Mouse (Mus musculus): ENCODE measurements around the gene Mcidas. TPM values are rescaled to one million over a fixed set of nuclear protein-coding genes. Genes with fewer than 3 reads are reported as not detected.

Gene Mcidas
- polyA plus RNA-seq, 1 experiment, result 0.07 TPM

DNA sequence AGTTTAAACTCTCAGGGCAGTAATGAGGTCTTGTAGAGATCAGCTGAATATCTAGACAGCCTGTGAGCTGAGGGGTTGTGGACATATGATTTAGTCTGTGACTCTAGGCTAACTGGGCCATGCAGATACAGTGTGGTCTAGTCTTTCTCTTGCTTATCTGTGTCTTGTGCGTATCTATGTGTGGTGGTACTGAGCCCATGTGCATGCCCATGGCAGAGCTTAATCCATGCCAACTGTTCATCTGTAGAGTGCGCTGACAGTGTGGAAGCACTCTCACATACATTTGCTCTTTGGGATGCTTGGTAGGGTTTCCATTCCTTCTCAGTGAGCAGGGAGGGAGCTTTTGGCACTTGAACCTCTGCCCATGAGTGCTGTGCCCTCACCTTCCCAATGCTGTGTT, 27.9 kb downstream of the Mcidas start:
- Histone ChIP-seq H3K27me3 (ENCODE audit: control insufficient read depth, insufficient read depth, low read length) (no peaks in the 10 kb centered on the region), H3K4me3 (replicated peaks; ENCODE audit: insufficient read depth, low read depth, low read length) (no peak overlapping the region), H3K27ac (ENCODE audit: insufficient read depth, low read length) (no peak overlapping the region), H3K4me1 (ENCODE audit: control insufficient read depth, insufficient read depth, low read length) (no peaks in the 10 kb centered on the region)
- whole genome bisulfite sequencing, result 62% methylated on average over 2 of the region's 2 CpGs
- DNase-seq, result no peak
- TF ChIP-seq CTCF (IDR thresholded peaks at IDR 0.05; ENCODE audit: borderline replicate concordance, insufficient read depth, low read depth, low read length), result no peak
- no peak for TF ChIP-seq POLR2A (IDR thresholded peaks at IDR 0.05; ENCODE audit: borderline replicate concordance, insufficient read depth, low read length)

GRCm38 (mm10) chr13:113022467-113022866, 28.8 kb downstream of the Mcidas start:
- H3K27ac ChIP-seq (ENCODE audit: insufficient read depth, low read length), result no peak overlapping the region
- H3K27me3 ChIP-seq (ENCODE audit: control insufficient read depth, insufficient read depth, low read length), result no peaks in the 10 kb centered on the region
- no peak for DNase-seq
- no peak overlapping the region for H3K4me3 ChIP-seq (replicated peaks; ENCODE audit: insufficient read depth, low read depth, low read length)
- TF ChIP-seq POLR2A (IDR thresholded peaks at IDR 0.05; ENCODE audit: borderline replicate concordance, insufficient read depth, low read length) (no peak), CTCF (IDR thresholded peaks at IDR 0.05; ENCODE audit: borderline replicate concordance, insufficient read depth, low read depth, low read length) (no peak)
- no peaks in the 10 kb centered on the region for H3K4me1 ChIP-seq (ENCODE audit: control insufficient read depth, insufficient read depth, low read length)
- WGBS, result 79% methylated on average over 8 of the region's 8 CpGs

GRCm38 (mm10) chr13:113023274-113024143, 29.9 kb downstream of the Mcidas start:
- H3K27ac ChIP-seq (ENCODE audit: insufficient read depth, low read length), result no peak overlapping the region
- H3K4me1 ChIP-seq (ENCODE audit: control insufficient read depth, insufficient read depth, low read length), result no peaks in the 10 kb centered on the region
- WGBS, result 89% methylated on average over 17 of the region's 17 CpGs
- no peaks in the 10 kb centered on the region for H3K27me3 ChIP-seq (ENCODE audit: control insufficient read depth, insufficient read depth, low read length)
- DNase-seq, result no peak
- H3K4me3 ChIP-seq (replicated peaks; ENCODE audit: insufficient read depth, low read depth, low read length), result no peak overlapping the region
- TF ChIP-seq CTCF (IDR thresholded peaks at IDR 0.05; ENCODE audit: borderline replicate concordance, insufficient read depth, low read depth, low read length) (no peak), POLR2A (IDR thresholded peaks at IDR 0.05; ENCODE audit: borderline replicate concordance, insufficient read depth, low read length) (no peak)

- no peak for TF ChIP-seq POLR2A (IDR thresholded peaks at IDR 0.05; ENCODE audit: borderline replicate concordance, insufficient read depth, low read length)
- no peak for TF ChIP-seq CTCF (IDR thresholded peaks at IDR 0.05; ENCODE audit: borderline replicate concordance, insufficient read depth, low read depth, low read length)
- H3K27me3 ChIP-seq (ENCODE audit: control insufficient read depth, insufficient read depth, low read length), result no peaks in the 10 kb centered on the region; the same call in 1 of the 2 replicates
- H3K27ac ChIP-seq (ENCODE audit: insufficient read depth, low read length), result no peak overlapping the region
- H3K4me3 ChIP-seq (replicated peaks; ENCODE audit: insufficient read depth, low read depth, low read length), result peak overlapping the region; percentile 69
- WGBS, result 3% methylated on average over 7 of the region's 7 CpGs
- no peak for DNase-seq
- no peaks in the 10 kb centered on the region; the same call in 1 of the 2 replicates for H3K4me1 ChIP-seq (ENCODE audit: control insufficient read depth, insufficient read depth, low read length)
Observed at GRCm38 (mm10) chr13:113031351-113031750, 37.7 kb downstream of the Mcidas start.

- no peaks in the 10 kb centered on the region; the same call in 1 of the 2 replicates for H3K27me3 ChIP-seq (ENCODE audit: control insufficient read depth, insufficient read depth, low read length)
- WGBS, result 1% methylated on average over 40 of the region's 40 CpGs
Observed at GRCm38 (mm10) chr13:113031792-113032571, 38.3 kb downstream of the Mcidas start.

GRCm38 (mm10) chr13:113032831-113033230, 39.2 kb downstream of the Mcidas start:
- TF ChIP-seq POLR2A (IDR thresholded peaks at IDR 0.05; ENCODE audit: borderline replicate concordance, insufficient read depth, low read length) (no peak), CTCF (IDR thresholded peaks at IDR 0.05; ENCODE audit: borderline replicate concordance, insufficient read depth, low read depth, low read length) (no peak)
- no peaks in the 10 kb centered on the region; the same call in 1 of the 2 replicates for H3K4me1 ChIP-seq (ENCODE audit: control insufficient read depth, insufficient read depth, low read length)
- H3K27me3 ChIP-seq (ENCODE audit: control insufficient read depth, insufficient read depth, low read length), result no peaks in the 10 kb centered on the region; the same call in 1 of the 2 replicates
- no peak overlapping the region for H3K27ac ChIP-seq (ENCODE audit: insufficient read depth, low read length)
- DNase-seq, result no peak
- no peak overlapping the region for H3K4me3 ChIP-seq (replicated peaks; ENCODE audit: insufficient read depth, low read depth, low read length)

More at GRCm38 (mm10) chr13:113031792-113032571, 38.3 kb downstream of the Mcidas start:
- DNase-seq, result peak; percentile 41 to 54
- TF ChIP-seq POLR2A (IDR thresholded peaks at IDR 0.05; ENCODE audit: borderline replicate concordance, insufficient read depth, low read length) (no peak), CTCF (IDR thresholded peaks at IDR 0.05; ENCODE audit: borderline replicate concordance, insufficient read depth, low read depth, low read length) (no peak)
- H3K4me3 ChIP-seq (replicated peaks; ENCODE audit: insufficient read depth, low read depth, low read length), result peak overlapping the region; percentile 69
- no peak overlapping the region for H3K27ac ChIP-seq (ENCODE audit: insufficient read depth, low read length)
- no peaks in the 10 kb centered on the region; the same call in 1 of the 2 replicates for H3K4me1 ChIP-seq (ENCODE audit: control insufficient read depth, insufficient read depth, low read length)

- peak; percentile 63 to 73 for DNase-seq
- Histone ChIP-seq H3K27ac (ENCODE audit: insufficient read depth, low read length) (no peak overlapping the region), H3K4me1 (ENCODE audit: control insufficient read depth, insufficient read depth, low read length) (no peaks in the 10 kb centered on the region; the same call in 1 of the 2 replicates), H3K27me3 (ENCODE audit: control insufficient read depth, insufficient read depth, low read length) (no peaks in the 10 kb centered on the region; the same call in 1 of the 2 replicates), H3K4me3 (replicated peaks; ENCODE audit: insufficient read depth, low read depth, low read length) (peak overlapping the region; percentile 54)
- WGBS, result 2% methylated on average over 11 of the region's 11 CpGs
- TF ChIP-seq CTCF (IDR thresholded peaks at IDR 0.05; ENCODE audit: borderline replicate concordance, insufficient read depth, low read depth, low read length), result no peak
- no peak for TF ChIP-seq POLR2A (IDR thresholded peaks at IDR 0.05; ENCODE audit: borderline replicate concordance, insufficient read depth, low read length)
Observed at GRCm38 (mm10) chr13:113034271-113034886, 40.7 kb downstream of the Mcidas start.

Data from cerebellum, adult 2 months (tissue).